Mouse (Mus musculus): Measurements from ENCODE around the gene Pak1.

DNA sequence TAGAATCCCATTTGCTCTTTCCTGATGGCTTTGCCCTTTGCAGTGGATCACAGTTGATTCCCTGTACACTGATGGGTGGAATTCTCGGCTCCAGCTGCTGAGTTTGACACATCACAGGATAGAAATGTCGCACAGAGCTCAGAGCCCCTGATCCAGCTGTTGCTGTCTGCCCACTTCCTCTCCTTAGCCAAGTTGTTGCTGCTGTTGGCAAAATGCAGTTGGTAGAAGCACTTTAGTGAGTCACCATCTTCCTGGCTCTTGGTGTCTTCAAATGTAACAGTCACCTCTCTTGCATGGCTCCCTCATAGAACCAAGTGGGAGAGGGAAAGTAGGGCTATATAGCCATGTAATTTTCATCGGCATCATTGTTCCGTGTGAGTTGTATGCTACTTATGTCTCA, 11.2 kb upstream of the Pak1 start:
- no peak for TF ChIP-seq CTCF (IDR thresholded peaks at IDR 0.05; ENCODE audit: low read depth)
- TF ChIP-seq EP300 (IDR thresholded peaks at IDR 0.05; ENCODE audit: low read depth) = no peak

Measured in liver, embryonic 14.5 days (tissue).